Mouse (Mus musculus): ENCODE data around the gene Aph1a. TPM values are rescaled to one million over a fixed set of nuclear protein-coding genes. Genes with fewer than 3 reads are reported as not detected.

Aph1a gene
- polyA plus RNA-seq, 1 experiment from 2014 or later = 35.1 TPM

- H3K36me3 ChIP-seq (ENCODE audit: control insufficient read depth, insufficient read depth, low read length) = peaks cover 58% of the 10 kb centered on the region
- 94% methylated on average over 7 of the region's 7 CpGs for WGBS
Observed at GRCm38 (mm10) chr3:95943226-95943625, 49.5 kb downstream of the Aph1a start.

GRCm38 (mm10) chr3:95944742-95945141, 51.0 kb downstream of the Aph1a start:
- 85% methylated on average over 8 of the region's 8 CpGs for WGBS
- no peaks in the 10 kb centered on the region for H3K4me1 ChIP-seq (replicated peaks; ENCODE audit: control insufficient read depth, insufficient read depth, low read length)

More at GRCm38 (mm10) chr3:95943226-95943625, 49.5 kb downstream of the Aph1a start:
- Histone ChIP-seq H3K9me3 (ENCODE audit: control insufficient read depth, low read length) (no peaks in the 10 kb centered on the region), H3K9ac (ENCODE audit: low read depth, low read length) (no peak overlapping the region), H3K4me1 (replicated peaks; ENCODE audit: control insufficient read depth, insufficient read depth, low read length) (no peaks in the 10 kb centered on the region), H3K4me2 (no peak overlapping the region), H3K27me3 (replicated peaks; ENCODE audit: control insufficient read depth, insufficient read depth, low read length) (no peaks in the 10 kb centered on the region), H3K4me3 (ENCODE audit: low read depth, low read length) (no peak overlapping the region), H3K27ac (ENCODE audit: low read depth, low read length) (no peak overlapping the region)
- ATAC-seq (replicated peaks; ENCODE audit: low FRiP score) (no peak), DNase-seq (ENCODE audit: low spot score) (no peak)

GRCm38 (mm10) chr3:95945731-95946240, 52.0 kb downstream of the Aph1a start:
- Histone ChIP-seq H3K4me1 (replicated peaks; ENCODE audit: control insufficient read depth, insufficient read depth, low read length) (no peaks in the 10 kb centered on the region), H3K9ac (ENCODE audit: low read depth, low read length) (no peak overlapping the region), H3K27ac (ENCODE audit: low read depth, low read length) (no peak overlapping the region), H3K4me3 (ENCODE audit: low read depth, low read length) (no peak overlapping the region), H3K4me2 (no peak overlapping the region), H3K9me3 (ENCODE audit: control insufficient read depth, low read length) (no peaks in the 10 kb centered on the region), H3K36me3 (ENCODE audit: control insufficient read depth, insufficient read depth, low read length) (peaks cover 37% of the 10 kb centered on the region), H3K27me3 (replicated peaks; ENCODE audit: control insufficient read depth, insufficient read depth, low read length) (no peaks in the 10 kb centered on the region)
- ATAC-seq (replicated peaks; ENCODE audit: low FRiP score) (no peak), DNase-seq (ENCODE audit: low spot score) (no peak)
- WGBS = 89% methylated on average over 14 of the region's 14 CpGs

More at GRCm38 (mm10) chr3:95944742-95945141, 51.0 kb downstream of the Aph1a start:
- Histone ChIP-seq H3K27me3 (replicated peaks; ENCODE audit: control insufficient read depth, insufficient read depth, low read length) (no peaks in the 10 kb centered on the region), H3K9ac (ENCODE audit: low read depth, low read length) (no peak overlapping the region), H3K27ac (ENCODE audit: low read depth, low read length) (no peak overlapping the region), H3K4me2 (no peak overlapping the region), H3K36me3 (ENCODE audit: control insufficient read depth, insufficient read depth, low read length) (peaks cover 44% of the 10 kb centered on the region), H3K9me3 (ENCODE audit: control insufficient read depth, low read length) (no peaks in the 10 kb centered on the region), H3K4me3 (ENCODE audit: low read depth, low read length) (no peak overlapping the region)
- ATAC-seq (replicated peaks; ENCODE audit: low FRiP score) (no peak), DNase-seq (ENCODE audit: low spot score) (no peak)

Other genes with a start within 250 kb of the Aph1a start
- gene Mcl1, start 235.2 kb upstream of the Aph1a start, polyA plus RNA-seq (2014; fragmentation: Nextera tagmentation; extraction: Ambion mirVana) = 52.2 and 57.7 TPM in 2 replicates
- 0.38 and 1.2 TPM in 2 replicates for gene Adamtsl4, start 206.1 kb upstream of the Aph1a start, polyA plus RNA-seq (2014; fragmentation: Nextera tagmentation; extraction: Ambion mirVana)
- gene Ecm1, start 154.4 kb upstream of the Aph1a start, polyA plus RNA-seq (2014; fragmentation: Nextera tagmentation; extraction: Ambion mirVana) = 30.4 and 31.7 TPM in 2 replicates
- gene Tars2, start 133.8 kb upstream of the Aph1a start, polyA plus RNA-seq (2014; fragmentation: Nextera tagmentation; extraction: Ambion mirVana) = 97.9 and 102 TPM in 2 replicates
- gene Rprd2, start 75.1 kb upstream of the Aph1a start, polyA plus RNA-seq (2014; fragmentation: Nextera tagmentation; extraction: Ambion mirVana) = 18.8 and 18.9 TPM in 2 replicates
- 68.0 and 68.4 TPM in 2 replicates for gene Prpf3, start 38.1 kb upstream of the Aph1a start, polyA plus RNA-seq (2014; fragmentation: Nextera tagmentation; extraction: Ambion mirVana)
- gene Mrps21, start 22.4 kb upstream of the Aph1a start, polyA plus RNA-seq (2014; fragmentation: Nextera tagmentation; extraction: Ambion mirVana) = 311 and 340 TPM in 2 replicates
- gene Ciart, start 11.7 kb upstream of the Aph1a start, polyA plus RNA-seq (2014; fragmentation: Nextera tagmentation; extraction: Ambion mirVana) = 7.9 and 8.1 TPM in 2 replicates
- 9.5 and 13.5 TPM in 2 replicates for gene BC028528, start 2.0 kb upstream of the Aph1a start, polyA plus RNA-seq (2014; fragmentation: Nextera tagmentation; extraction: Ambion mirVana)
- gene Car14, start 10.7 kb downstream of the Aph1a start, polyA plus RNA-seq (2014; fragmentation: Nextera tagmentation; extraction: Ambion mirVana) = 27.4 and 28.9 TPM in 2 replicates
- gene Anp32e, start 35.3 kb downstream of the Aph1a start, polyA plus RNA-seq (2014; fragmentation: Nextera tagmentation; extraction: Ambion mirVana) = 110 TPM in 2 replicates
- 21.6 and 22.9 TPM in 2 replicates for gene Plekho1, start 102.0 kb downstream of the Aph1a start, polyA plus RNA-seq (2014; fragmentation: Nextera tagmentation; extraction: Ambion mirVana)
- gene Vps45, start 164.5 kb downstream of the Aph1a start, polyA plus RNA-seq (2014; fragmentation: Nextera tagmentation; extraction: Ambion mirVana) = 17.4 and 18.5 TPM in 2 replicates
- 7.1 and 7.9 TPM in 2 replicates for gene Otud7b, start 210.6 kb downstream of the Aph1a start, polyA plus RNA-seq (2014; fragmentation: Nextera tagmentation; extraction: Ambion mirVana)